Mouse (Mus musculus) embryonic facial prominence, embryonic 14.5 days (tissue): Measurements from ENCODE around the gene Gpr152. TPM values are rescaled to one million over a fixed set of nuclear protein-coding genes. Genes with fewer than 3 reads are reported as not detected.

Experiments used
- ATAC-seq: fragments of 200-750 bp; cut with Nextera tagmentation; 2 replicates; pipeline ENCODE4 v1.8.0; 2017; ENCODE audit warnings: low read depth, moderate number of reproducible peaks, moderate TSS enrichment
- DNase-seq: peaks from one replicate; pipeline ENCODE4 v3.0.0-alpha.2; 2015; ENCODE audit warnings: low spot score
- H3K27ac ChIP-seq: fragments of 300-500 bp; sonication (generic); replicated peaks from 2 replicates; pipeline ENCODE4 v1.5.1; 2014; ENCODE audit warnings: low read depth, mild to moderate bottlenecking, low read length, moderate library complexity
- H3K27me3 ChIP-seq: fragments of 300-500 bp; sonication (generic); replicated peaks from 2 replicates; pipeline ENCODE4 v1.6.1; 2014; ENCODE audit warnings: low read length; ENCODE audit not compliant: control insufficient read depth, insufficient read depth
- H3K36me3 ChIP-seq: fragments of 300-500 bp; sonication (generic); 2 replicates; pipeline ENCODE4 v1.6.1; 2014; ENCODE audit warnings: low read length, mixed read lengths; ENCODE audit not compliant: control insufficient read depth, insufficient read depth
- H3K4me1 ChIP-seq: fragments of 300-500 bp; sonication (generic); 2 replicates; pipeline ENCODE4 v1.6.1; 2014; ENCODE audit warnings: antibody characterized with exemption, low read length; ENCODE audit not compliant: control insufficient read depth, insufficient read depth
- H3K4me2 ChIP-seq: fragments of 300-500 bp; sonication (generic); 2 replicates; pipeline ENCODE4 v1.6.1; 2014; ENCODE audit warnings: low read depth, mild to moderate bottlenecking, low read length, moderate library complexity, mixed read lengths
- H3K4me3 ChIP-seq: fragments of 300-500 bp; sonication (generic); 2 replicates; pipeline ENCODE4 v1.5.1; 2014; ENCODE audit warnings: low read depth, mild to moderate bottlenecking, low read length
- H3K9ac ChIP-seq: fragments of 300-500 bp; sonication (generic); 2 replicates; pipeline ENCODE4 v1.6.1; 2014; ENCODE audit warnings: low read depth, mild to moderate bottlenecking, low read length, moderate library complexity, mixed read lengths
- H3K9me3 ChIP-seq: fragments of 300-500 bp; sonication (generic); 2 replicates; pipeline ENCODE4 v1.6.1; 2016; ENCODE audit warnings: low read length; ENCODE audit not compliant: control insufficient read depth
- WGBS: fragments of 180-500 bp; shearing (Covaris S2); extraction: QIAGEN DNeasy Blood & Tissue Kit; methylation state at CpG from one replicate; pipeline ENCODE4 v1.1.7; 2014; 5-methylcytosine and 5-hydroxymethylcytosine counted together
- polyA plus RNA-seq: library from polyadenylated mRNA; unstranded; fragments of >200 nt; fragmentation: Nextera tagmentation; extraction: Ambion mirVana; gene quantifications from 2 replicates; pipeline ENCODE4 v1.2.1, GENCODE M21; 2014

The Gpr152 gene
- polyA plus RNA-seq, 1 experiment from 2014 or later: 0.08 TPM

DNA sequence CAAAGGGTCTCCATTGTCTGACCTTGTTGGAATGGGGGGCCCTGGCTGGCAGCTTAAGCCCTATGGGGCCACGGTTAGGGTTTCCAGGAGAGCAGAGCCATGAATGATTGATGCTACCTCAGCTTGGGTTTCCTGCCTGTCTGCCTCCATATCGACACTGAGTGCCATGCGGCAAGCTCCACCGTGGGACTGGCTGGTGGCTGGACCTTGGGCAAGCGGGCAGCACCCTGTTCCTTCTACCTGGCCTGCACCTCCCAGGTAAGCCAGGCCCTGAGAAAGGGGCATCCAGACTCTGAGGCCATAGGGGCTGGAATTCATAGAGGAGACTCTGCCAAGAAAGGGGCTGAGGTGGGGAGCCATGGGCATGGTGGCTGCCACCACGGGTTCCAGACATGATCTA is 560 bp downstream of the Gpr152 start:
- Histone ChIP-seq H3K27ac (no peak overlapping the region), H3K27me3 (no peaks in the 10 kb centered on the region), H3K9me3 (no peaks in the 10 kb centered on the region), H3K4me1 (no peaks in the 10 kb centered on the region), H3K4me3 (no peak overlapping the region), H3K4me2 (no peak overlapping the region), H3K9ac (no peak overlapping the region), H3K36me3 (no peaks in the 10 kb centered on the region)
- DNase-seq (no peak), ATAC-seq (no peak)
- WGBS: 69% methylated on average over 6 of the region's 6 CpGs

DNA sequence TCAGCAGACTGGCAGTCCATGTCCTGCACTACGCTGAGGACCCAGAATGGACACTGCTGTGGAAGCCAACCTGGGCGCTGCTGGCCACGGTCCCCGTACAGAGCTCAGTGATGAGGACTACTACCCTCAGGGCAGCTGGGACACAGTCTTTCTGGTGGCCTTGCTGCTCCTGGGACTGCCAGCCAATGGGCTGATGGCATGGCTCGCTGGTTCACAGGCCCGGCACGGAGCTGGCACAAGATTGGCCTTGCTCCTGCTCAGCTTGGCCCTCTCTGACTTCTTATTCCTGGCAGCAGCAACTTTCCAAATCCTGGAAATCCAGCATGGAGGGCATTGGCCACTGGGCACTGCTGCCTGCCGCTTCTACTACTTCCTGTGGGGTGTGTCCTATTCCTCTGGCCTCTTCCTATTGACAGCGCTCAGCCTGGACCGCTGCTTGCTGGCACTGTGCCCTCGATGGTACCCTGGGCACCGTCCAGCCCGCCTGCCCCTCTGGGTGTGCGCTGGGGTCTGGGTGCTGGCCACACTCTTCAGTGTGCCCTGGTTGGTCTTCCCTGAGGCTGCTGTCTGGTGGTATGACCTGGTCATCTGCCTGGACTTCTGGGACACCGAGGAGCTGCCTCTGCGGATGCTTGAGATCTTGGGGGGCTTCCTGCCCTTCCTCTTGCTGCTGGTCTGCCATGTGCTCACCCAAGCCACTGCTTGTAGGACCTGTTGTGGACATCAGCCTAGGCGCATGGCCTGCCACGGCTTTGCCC is 3.0 kb downstream of the Gpr152 start:
- H3K9ac ChIP-seq: no peak overlapping the region

DNA sequence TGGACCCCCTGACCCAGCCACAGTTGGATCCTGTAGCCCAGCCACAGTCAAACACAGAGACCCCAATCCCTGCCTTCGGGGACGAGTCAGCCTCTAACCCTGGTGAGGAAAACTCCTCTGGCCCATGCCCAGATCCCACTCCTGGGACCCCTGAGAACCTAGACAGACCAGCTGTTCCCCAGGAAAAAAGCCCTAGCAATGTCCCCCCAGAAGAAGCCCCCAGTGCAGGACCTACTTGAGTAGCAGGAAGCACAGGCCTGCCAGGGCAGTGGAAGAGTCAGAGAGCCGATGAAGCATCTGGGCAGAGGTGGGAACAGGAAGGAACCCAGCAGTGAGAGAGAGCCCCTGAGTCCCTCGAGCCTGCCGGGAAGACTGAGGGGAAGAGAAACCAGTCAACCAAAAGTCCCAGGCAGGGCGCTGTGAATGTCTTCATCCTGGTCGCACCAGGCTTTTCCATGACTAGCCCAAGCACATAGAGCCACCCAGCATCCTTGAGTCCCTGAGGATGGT is 4.2 kb downstream of the Gpr152 start, which contains the start of gene Cabp4:
Gene Cabp4, minus strand, starts transcription at position 275 of the 510 bp plus-strand sequence.
- H3K4me2 ChIP-seq: no peak within 1 kb of the TSS
- H3K36me3 ChIP-seq: no peaks in the 10 kb centered on the region
- H3K9me3 ChIP-seq: no peaks in the 10 kb centered on the region
- WGBS: 88% methylated on average over 7 of the region's 7 CpGs
- H3K9ac ChIP-seq: no peak within 1 kb of the TSS
- no peaks in the 10 kb centered on the region for H3K27me3 ChIP-seq
- no peak for DNase-seq
- no peak within 1 kb of the TSS for H3K27ac ChIP-seq
- peaks cover 5% of the 10 kb centered on the region; the same call in 1 of the 2 replicates for H3K4me1 ChIP-seq
- no peak for ATAC-seq
- H3K4me3 ChIP-seq: no peak within 1 kb of the TSS

More for the DNA sequence above, 3.0 kb downstream of the Gpr152 start:
- H3K27me3 ChIP-seq: no peaks in the 10 kb centered on the region
- no peak overlapping the region for H3K4me2 ChIP-seq
- no peaks in the 10 kb centered on the region for H3K36me3 ChIP-seq
- H3K4me3 ChIP-seq: no peak overlapping the region
- no peak overlapping the region for H3K27ac ChIP-seq
- WGBS: 89% methylated on average over 18 of the region's 18 CpGs
- H3K9me3 ChIP-seq: no peaks in the 10 kb centered on the region
- no peaks in the 10 kb centered on the region for H3K4me1 ChIP-seq
- ATAC-seq (no peak), DNase-seq (no peak)

DNA sequence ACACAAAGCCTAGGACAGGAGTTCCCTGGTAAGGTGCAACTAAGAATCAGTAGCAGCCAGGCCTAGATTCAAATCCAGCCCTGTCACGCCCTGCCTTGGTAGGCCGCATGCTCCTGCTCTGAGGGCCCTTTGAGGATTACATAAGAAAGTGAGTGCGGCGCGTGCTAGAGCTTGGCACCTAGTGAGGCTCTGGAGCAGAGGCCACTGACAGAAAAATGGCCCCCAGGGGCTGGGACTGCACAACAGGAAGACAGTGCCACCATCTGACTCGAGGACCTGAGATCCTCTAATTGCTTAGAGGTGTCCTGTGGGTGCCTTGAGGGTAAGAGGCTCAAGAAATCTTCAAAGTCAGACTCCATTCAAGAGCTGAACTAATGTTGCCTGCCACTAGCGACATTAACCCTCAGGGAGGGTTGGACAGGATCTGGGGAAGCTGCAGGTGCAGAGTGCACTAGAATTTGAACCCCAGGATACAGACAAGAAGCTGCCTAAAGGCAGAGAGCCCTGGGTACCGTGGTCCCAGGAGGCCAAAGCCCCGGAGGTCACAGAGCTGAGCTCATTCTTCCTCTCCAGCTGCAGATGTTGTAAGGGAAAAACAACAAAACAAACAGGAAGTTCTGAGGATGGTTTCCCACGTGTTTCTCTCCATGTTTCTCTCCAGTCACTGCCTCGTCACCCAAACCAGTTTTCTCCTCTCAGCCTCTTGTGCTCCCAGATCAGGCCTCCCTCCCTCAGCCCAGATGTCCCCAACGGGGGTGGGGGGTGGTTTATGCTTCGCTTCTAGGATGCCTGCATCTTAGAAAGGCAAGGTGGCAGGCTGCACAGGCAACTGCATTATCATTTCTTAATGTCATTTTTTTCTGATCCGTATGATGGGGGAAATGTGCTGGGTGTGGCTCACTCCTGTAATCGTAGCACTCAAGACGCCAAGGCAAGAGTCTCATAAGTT is 5.2 kb downstream of the Gpr152 start:
- Histone ChIP-seq H3K4me2 (no peak overlapping the region), H3K4me1 (peaks cover 11% of the 10 kb centered on the region; the same call in 1 of the 2 replicates), H3K9ac (no peak overlapping the region), H3K27me3 (no peaks in the 10 kb centered on the region), H3K27ac (no peak overlapping the region), H3K4me3 (no peak overlapping the region), H3K9me3 (no peaks in the 10 kb centered on the region), H3K36me3 (peaks cover under 1% of the 10 kb centered on the region; the same call in 1 of the 2 replicates)
- 72% methylated on average over 16 of the region's 16 CpGs for WGBS
- ATAC-seq (no peak), DNase-seq (no peak)

DNA sequence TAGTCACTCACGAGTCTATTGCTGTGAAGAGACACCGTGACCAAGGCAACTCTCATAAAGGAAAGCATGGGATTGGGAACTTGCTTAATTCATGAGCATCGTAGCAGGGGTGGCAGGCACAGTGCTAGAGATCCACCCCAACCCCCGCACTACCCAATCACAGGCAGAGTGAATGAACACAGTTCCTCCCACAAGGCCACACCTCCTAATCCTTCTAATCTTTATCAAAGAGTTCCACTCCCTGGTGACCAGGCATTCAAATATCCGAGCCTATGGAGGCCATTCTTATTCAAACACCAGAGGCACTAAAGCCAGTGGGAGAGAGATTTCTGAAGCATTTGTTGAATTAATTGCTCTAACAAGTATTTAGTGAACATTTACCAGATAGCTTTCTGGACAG is 6.3 kb downstream of the Gpr152 start:
- Histone ChIP-seq H3K4me1 (peaks cover 11% of the 10 kb centered on the region; the same call in 1 of the 2 replicates), H3K36me3 (peaks cover 12% of the 10 kb centered on the region), H3K4me2 (no peak overlapping the region), H3K27me3 (no peaks in the 10 kb centered on the region), H3K9ac (no peak overlapping the region), H3K4me3 (no peak overlapping the region), H3K27ac (no peak overlapping the region), H3K9me3 (no peaks in the 10 kb centered on the region)
- 90% methylated on average over 5 of the region's 5 CpGs for WGBS
- DNase-seq: no peak
- ATAC-seq: no peak

DNA sequence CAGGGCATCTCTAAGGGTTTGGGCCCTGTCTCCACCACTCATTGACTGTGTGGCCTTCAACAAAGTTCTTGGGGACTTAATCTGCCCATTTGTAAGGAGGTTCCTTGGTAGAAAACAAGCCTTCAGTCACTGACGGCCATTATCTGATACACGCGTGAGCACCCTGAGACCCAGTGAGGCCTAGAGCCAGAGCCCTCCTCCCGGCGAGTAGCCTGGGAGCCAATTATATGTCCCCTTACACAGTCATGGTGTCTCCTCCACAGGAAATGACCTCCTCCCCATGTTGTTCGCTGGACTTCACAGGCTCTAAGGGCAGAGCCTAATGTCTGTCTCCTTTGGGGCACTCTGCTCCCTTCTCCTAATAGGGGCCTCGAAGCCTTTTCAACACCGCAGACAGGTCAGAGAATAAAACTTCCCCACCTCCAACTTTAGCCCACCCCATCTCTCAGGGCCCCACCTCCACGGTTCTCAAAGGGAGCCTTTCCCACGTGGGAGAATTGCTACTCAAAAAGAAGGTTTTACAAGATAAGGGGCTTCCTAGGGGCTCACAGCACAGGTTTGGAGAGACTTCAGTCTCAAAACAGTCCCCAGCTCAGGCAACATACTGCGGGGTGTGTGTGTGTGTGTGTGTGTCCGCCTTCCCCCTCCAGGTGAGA is 6.9 kb downstream of the Gpr152 start:
- H3K4me2 ChIP-seq: no peak overlapping the region
- H3K4me3 ChIP-seq: no peak overlapping the region
- H3K27ac ChIP-seq: no peak overlapping the region
- no peak overlapping the region for H3K9ac ChIP-seq
- DNase-seq (no peak), ATAC-seq (no peak)
- WGBS: 59% methylated on average over 12 of the region's 12 CpGs
- H3K27me3 ChIP-seq: no peaks in the 10 kb centered on the region
- H3K4me1 ChIP-seq: peaks cover 11% of the 10 kb centered on the region; the same call in 1 of the 2 replicates
- no peaks in the 10 kb centered on the region for H3K9me3 ChIP-seq
- H3K36me3 ChIP-seq: peaks cover 17% of the 10 kb centered on the region

DNA sequence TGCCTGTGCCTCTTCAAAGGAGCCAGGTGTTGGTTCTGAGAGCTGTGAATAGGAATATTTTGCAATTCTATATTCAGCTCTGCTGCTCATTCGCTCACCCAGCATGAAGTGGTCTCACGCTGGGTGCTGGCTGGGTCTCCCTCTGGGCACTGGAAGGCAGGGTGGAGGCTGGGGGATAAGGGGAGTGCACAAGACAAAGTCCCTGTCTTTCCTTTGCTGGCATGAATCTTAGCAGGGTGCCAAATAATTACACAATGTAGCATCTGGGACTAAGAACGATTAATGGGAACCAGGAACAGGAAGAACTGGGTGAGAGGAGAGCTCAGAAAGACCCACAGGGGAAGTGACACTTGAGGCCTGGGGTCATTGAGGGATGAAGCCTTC is 7.4 kb downstream of the Gpr152 start:
- no peak for ATAC-seq
- Histone ChIP-seq H3K4me1 (peaks cover 11% of the 10 kb centered on the region; the same call in 1 of the 2 replicates), H3K27me3 (no peaks in the 10 kb centered on the region), H3K4me2 (no peak overlapping the region), H3K4me3 (no peak overlapping the region), H3K9me3 (no peaks in the 10 kb centered on the region), H3K36me3 (peaks cover 19% of the 10 kb centered on the region), H3K27ac (no peak overlapping the region), H3K9ac (no peak overlapping the region)
- 49% methylated on average over 3 of the region's 3 CpGs for WGBS
- no peak for DNase-seq
